Mouse (Mus musculus) stomach, postnatal 0 days (tissue): Measurements from ENCODE around the gene Tubb4b. TPM values are rescaled to one million over a fixed set of nuclear protein-coding genes. Genes with fewer than 3 reads are reported as not detected.
A peak's percentile ranks its signal among the peaks of the same experiment; 100 is the strongest.
"Not testable (repeated sequence)": the region's sequence is repeated elsewhere in the genome, so short reads cannot be mapped to it uniquely, and the experiment has no call there.

Experiments
- ATAC-seq: fragments of 200-750 bp; cut with Nextera tagmentation; 2 replicates; pipeline ENCODE4 v1.8.0; 2017; ENCODE audit not compliant: low FRiP score, low TSS enrichment
- DNase-seq: peaks from one replicate; pipeline ENCODE4 v3.0.0-alpha.2; 2016; ENCODE audit warnings: low spot score
- H3K27ac ChIP-seq: fragments of 300-500 bp; sonication (generic); replicated peaks from 2 replicates; pipeline ENCODE4 v1.5.1; 2014; ENCODE audit warnings: mild to moderate bottlenecking, control low read depth
- H3K27me3 ChIP-seq: fragments of 300-500 bp; sonication (generic); 2 replicates; pipeline ENCODE4 v1.6.1; 2014; ENCODE audit warnings: low read length; ENCODE audit not compliant: control insufficient read depth, insufficient read depth
- H3K36me3 ChIP-seq: fragments of 300-500 bp; sonication (generic); 2 replicates; pipeline ENCODE4 v1.6.1; 2014; ENCODE audit warnings: low read length, mixed read lengths; ENCODE audit not compliant: control insufficient read depth, insufficient read depth
- H3K4me1 ChIP-seq: fragments of 300-500 bp; sonication (generic); replicated peaks from 2 replicates; pipeline ENCODE4 v1.6.1; 2014; ENCODE audit warnings: antibody characterized with exemption; ENCODE audit not compliant: control insufficient read depth, insufficient read depth
- H3K4me2 ChIP-seq: fragments of 300-500 bp; sonication (generic); replicated peaks from 2 replicates; pipeline ENCODE4 v1.6.1; 2014; ENCODE audit warnings: low read depth, mild to moderate bottlenecking, control low read depth, moderate library complexity
- H3K4me3 ChIP-seq: fragments of 300-500 bp; sonication (generic); 2 replicates; pipeline ENCODE4 v1.5.1; 2014; ENCODE audit warnings: low read depth, low read length, control low read depth
- H3K9ac ChIP-seq: fragments of 300-500 bp; sonication (generic); 2 replicates; pipeline ENCODE4 v1.6.1; 2014; ENCODE audit warnings: mild to moderate bottlenecking, low read length, control low read depth, mixed read lengths
- H3K9me3 ChIP-seq: fragments of 300-500 bp; sonication (generic); 2 replicates; pipeline ENCODE4 v1.6.1; 2016; ENCODE audit warnings: low read length; ENCODE audit not compliant: control insufficient read depth
- CTCF ChIP-seq: IDR thresholded peaks from 2 replicates; pipeline ENCODE4 v1.5.1; 2016; ENCODE audit warnings: antibody characterized with exemption, low read depth, mild to moderate bottlenecking, moderate library complexity
- EP300 ChIP-seq: optimal IDR thresholded peaks from 2 replicates; pipeline ENCODE3; 2016; ENCODE audit warnings: antibody characterized with exemption
- WGBS: fragments of 180-500 bp; shearing (Covaris S2); extraction: QIAGEN DNeasy Blood & Tissue Kit; methylation state at CpG from one replicate; pipeline ENCODE4 v1.1.7; 2014; 5-methylcytosine and 5-hydroxymethylcytosine counted together
- polyA plus RNA-seq: library from polyadenylated mRNA; unstranded; fragments of >200 nt; fragmentation: Nextera tagmentation; extraction: Ambion mirVana; gene quantifications from 2 replicates; pipeline ENCODE4 v1.2.1, GENCODE M21; 2015

Gene Tubb4b
- polyA plus RNA-seq, 1 experiment from 2014 or later = 486 TPM

GRCm38 (mm10) chr2:25262795-25263622, 38.5 kb upstream of the Tubb4b start:
- Histone ChIP-seq H3K27me3 (no peaks in the 10 kb centered on the region), H3K4me1 (peaks cover 6% of the 10 kb centered on the region), H3K4me3 (peak overlapping the region; percentile 84), H3K36me3 (no peaks in the 10 kb centered on the region), H3K4me2 (peak overlapping the region; percentile 98), H3K9me3 (no peaks in the 10 kb centered on the region), H3K9ac (peak overlapping the region; percentile 83), H3K27ac (peak overlapping the region; percentile 92)
- under 1% methylated on average over 70 of the region's 82 CpGs for WGBS
- TF ChIP-seq CTCF (peak; percentile 20; the same call in 1 of the 2 replicates), EP300 (no peak)
- no peak for ATAC-seq
- peak; percentile 60 for DNase-seq

DNA sequence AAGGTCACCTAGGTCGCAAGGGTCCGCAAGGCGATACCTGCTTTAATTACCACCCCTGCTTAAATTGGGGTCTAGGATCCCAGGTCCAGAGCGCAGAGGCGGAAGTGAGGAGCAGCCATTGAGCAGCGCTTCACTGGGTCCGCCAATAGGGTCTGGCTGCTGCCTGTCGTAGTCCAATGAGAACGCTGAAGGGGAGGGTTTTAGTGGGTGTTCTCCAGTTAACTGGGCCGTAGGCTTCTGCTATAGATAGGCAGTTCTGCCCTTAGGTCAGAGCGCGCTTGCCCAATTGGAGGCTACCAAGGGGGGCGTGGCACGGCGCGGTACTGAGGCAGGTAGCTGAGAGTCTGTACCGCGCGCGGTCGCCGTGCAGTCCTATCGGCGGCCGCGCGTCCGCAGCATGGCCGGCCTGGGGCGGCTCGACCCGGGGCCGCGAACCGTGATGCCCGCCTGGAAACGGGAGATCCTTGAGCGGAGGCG, 37.8 kb upstream of the Tubb4b start, which contains the start of gene Tprn:
Gene Tprn, plus strand, starts transcription at position 328 of the 477 bp plus-strand sequence.
- Histone ChIP-seq H3K9me3 (no peaks in the 10 kb centered on the region), H3K36me3 (no peaks in the 10 kb centered on the region), H3K4me2 (peak within 1 kb of the TSS; percentile 98), H3K4me1 (peaks cover 6% of the 10 kb centered on the region; the same call in 1 of the 2 replicates), H3K27ac (peak within 1 kb of the TSS; percentile 92), H3K4me3 (peak within 1 kb of the TSS; percentile 84), H3K9ac (peak within 1 kb of the TSS; percentile 83), H3K27me3 (no peaks in the 10 kb centered on the region)
- DNase-seq (peak; percentile 97), ATAC-seq (peak; percentile 94)
- TF ChIP-seq EP300 = peak; percentile 61
- 0 out of 2 replicates have a peak, but pooled peaks have one; percentile 9 for TF ChIP-seq CTCF
- under 1% methylated on average over 33 of the region's 39 CpGs for whole genome bisulfite sequencing

DNA sequence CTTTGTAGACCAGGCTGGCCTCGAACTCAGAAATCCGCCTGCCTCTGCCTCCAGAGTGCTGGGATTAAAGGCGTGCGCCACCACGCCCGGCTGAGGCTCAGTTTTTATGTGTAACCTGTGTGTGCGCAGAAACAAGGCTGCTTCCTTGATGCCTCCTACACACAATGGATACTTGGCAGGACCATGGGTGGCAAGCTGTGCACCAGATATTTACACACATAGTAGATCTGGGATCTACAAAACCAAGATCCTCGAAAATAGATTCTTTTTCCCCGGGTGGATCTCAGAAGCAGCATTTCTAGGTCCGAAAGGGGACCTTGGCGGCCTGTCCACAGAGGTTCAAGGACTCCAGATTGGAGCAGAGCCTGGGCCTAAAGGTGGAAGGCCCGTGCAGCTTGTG, 37.4 kb upstream of the Tubb4b start:
- WGBS = 41% methylated on average over 12 of the region's 12 CpGs
- peak; percentile 4 for ATAC-seq
- H3K9ac ChIP-seq = peak overlapping the region; percentile 23; the same call in 1 of the 2 replicates

DNA sequence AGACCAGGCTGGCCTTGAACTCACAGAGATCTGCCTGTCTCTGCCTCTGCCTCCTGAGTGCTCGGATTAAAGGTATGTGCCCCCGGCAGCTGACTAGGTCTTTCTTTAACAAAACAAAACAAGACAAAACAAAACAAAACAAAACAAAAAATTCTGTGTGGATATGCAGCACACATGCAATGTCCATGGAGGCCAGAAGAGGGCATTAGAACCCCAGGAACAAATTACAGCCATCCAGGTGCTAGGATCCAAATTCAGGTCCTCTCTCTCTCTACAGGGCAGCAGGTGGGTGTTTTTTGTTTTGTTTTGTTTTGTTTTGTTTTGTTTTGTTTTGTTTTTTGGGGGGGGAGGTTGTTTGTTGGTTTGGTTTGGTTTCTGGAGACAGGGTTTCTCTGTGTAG, 34.4 kb upstream of the Tubb4b start:
- TF ChIP-seq CTCF (peak; percentile 72), EP300 (no peak)
- no peak overlapping the region for H3K27ac ChIP-seq
- H3K4me1 ChIP-seq = peaks cover 6% of the 10 kb centered on the region; the same call in 1 of the 2 replicates
- WGBS = 71% methylated on average over 2 of the region's 2 CpGs
- no peak for DNase-seq
- no peak for ATAC-seq
- H3K4me2 ChIP-seq = no peak overlapping the region
- no peaks in the 10 kb centered on the region for H3K9me3 ChIP-seq
- no peak overlapping the region for H3K9ac ChIP-seq
- H3K27me3 ChIP-seq = no peaks in the 10 kb centered on the region
- H3K4me3 ChIP-seq = no peak overlapping the region
- no peaks in the 10 kb centered on the region for H3K36me3 ChIP-seq

More for the DNA sequence above, 37.4 kb upstream of the Tubb4b start:
- peak overlapping the region; percentile 79 for H3K27ac ChIP-seq
- peaks cover 6% of the 10 kb centered on the region; the same call in 1 of the 2 replicates for H3K4me1 ChIP-seq
- no peaks in the 10 kb centered on the region for H3K9me3 ChIP-seq
- no peak for DNase-seq
- no peaks in the 10 kb centered on the region for H3K27me3 ChIP-seq
- peak overlapping the region; percentile 98 for H3K4me2 ChIP-seq
- no peak for TF ChIP-seq CTCF
- TF ChIP-seq EP300 = no peak
- H3K4me3 ChIP-seq = peak overlapping the region; percentile 84
- no peaks in the 10 kb centered on the region for H3K36me3 ChIP-seq

GRCm38 (mm10) chr2:25257250-25257649, 32.7 kb upstream of the Tubb4b start:
- not testable (repeated sequence) for H3K4me3 ChIP-seq, DNase-seq, H3K4me2 ChIP-seq, ATAC-seq, H3K27ac ChIP-seq, H3K27me3 ChIP-seq, H3K36me3 ChIP-seq, H3K4me1 ChIP-seq, H3K9me3 ChIP-seq, H3K9ac ChIP-seq
- 86% methylated on average over 5 of the region's 5 CpGs for WGBS
